Mouse (Mus musculus): Measurements from ENCODE around the gene Esr1. TPM values are rescaled to one million over a fixed set of nuclear protein-coding genes. Genes with fewer than 3 reads are reported as not detected.

Gene Esr1
- polyA plus RNA-seq, 1 experiment, result 3.6 TPM

DNA sequence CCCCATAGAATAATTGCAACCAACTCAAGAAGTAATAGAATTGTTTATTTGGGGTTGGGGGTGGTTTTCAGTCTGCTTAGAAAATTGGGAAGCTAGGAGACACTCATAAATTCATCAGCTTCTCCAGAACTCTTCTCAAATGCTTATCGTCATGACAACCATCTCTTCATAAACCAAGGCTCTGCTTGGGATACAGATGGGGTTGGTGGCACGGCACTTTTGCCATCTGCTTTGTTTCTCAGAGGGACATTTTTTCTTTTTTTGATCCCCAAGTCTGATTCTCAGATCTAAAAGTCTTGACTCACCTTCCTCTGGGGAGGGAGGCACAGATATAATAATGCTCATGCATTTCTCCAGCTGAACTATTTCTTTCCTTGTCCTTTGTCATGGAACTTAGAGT is 313.0 kb downstream of the Esr1 start:
- Histone ChIP-seq H3K27me3 (ENCODE audit: control insufficient read depth, insufficient read depth, low read length) (no peaks in the 10 kb centered on the region), H3K4me1 (ENCODE audit: control insufficient read depth, insufficient read depth, low read length) (no peaks in the 10 kb centered on the region), H3K4me3 (ENCODE audit: control insufficient read depth, low read depth, low read length) (no peak overlapping the region), H3K36me3 (ENCODE audit: control insufficient read depth, insufficient read depth, low read length) (no peaks in the 10 kb centered on the region), H3K27ac (ENCODE audit: control insufficient read depth, insufficient read depth, low read depth, low read length) (no peak overlapping the region)
- TF ChIP-seq POLR2A (IDR thresholded peaks at IDR 0.05; ENCODE audit: control insufficient read depth, low read depth, low read length) (no peak), CTCF (IDR thresholded peaks at IDR 0.05; ENCODE audit: control insufficient read depth, insufficient read depth, insufficient replicate concordance, low read depth, low read length) (no peak)

DNA sequence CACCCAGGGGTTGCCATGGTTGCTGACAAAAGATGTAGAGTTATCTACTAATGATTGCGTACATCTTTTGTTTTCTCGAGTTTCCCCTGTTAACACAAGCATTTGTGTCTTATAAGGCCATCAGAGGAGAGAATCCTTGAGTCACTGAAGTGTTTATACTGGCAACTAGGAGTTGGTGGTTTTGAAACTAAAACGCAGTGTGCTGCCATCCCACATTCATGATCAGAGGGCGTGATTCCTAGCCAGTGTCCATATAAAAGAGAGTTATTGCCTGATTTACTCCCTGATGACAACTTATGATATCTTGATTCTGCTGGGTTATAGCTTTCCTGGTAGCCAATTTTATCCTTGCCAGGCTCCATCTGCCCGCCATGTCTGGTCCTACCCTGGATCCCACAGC is 331.8 kb downstream of the Esr1 start:
- H3K4me1 ChIP-seq (ENCODE audit: control insufficient read depth, insufficient read depth, low read length), result no peaks in the 10 kb centered on the region
- no peak for TF ChIP-seq CTCF (IDR thresholded peaks at IDR 0.05; ENCODE audit: control insufficient read depth, insufficient read depth, insufficient replicate concordance, low read depth, low read length)
- no peak for TF ChIP-seq POLR2A (IDR thresholded peaks at IDR 0.05; ENCODE audit: control insufficient read depth, low read depth, low read length)
- no peaks in the 10 kb centered on the region for H3K27me3 ChIP-seq (ENCODE audit: control insufficient read depth, insufficient read depth, low read length)
- H3K27ac ChIP-seq (ENCODE audit: control insufficient read depth, insufficient read depth, low read depth, low read length), result no peak overlapping the region
- H3K36me3 ChIP-seq (ENCODE audit: control insufficient read depth, insufficient read depth, low read length), result no peaks in the 10 kb centered on the region
- H3K4me3 ChIP-seq (ENCODE audit: control insufficient read depth, low read depth, low read length), result no peak overlapping the region

DNA sequence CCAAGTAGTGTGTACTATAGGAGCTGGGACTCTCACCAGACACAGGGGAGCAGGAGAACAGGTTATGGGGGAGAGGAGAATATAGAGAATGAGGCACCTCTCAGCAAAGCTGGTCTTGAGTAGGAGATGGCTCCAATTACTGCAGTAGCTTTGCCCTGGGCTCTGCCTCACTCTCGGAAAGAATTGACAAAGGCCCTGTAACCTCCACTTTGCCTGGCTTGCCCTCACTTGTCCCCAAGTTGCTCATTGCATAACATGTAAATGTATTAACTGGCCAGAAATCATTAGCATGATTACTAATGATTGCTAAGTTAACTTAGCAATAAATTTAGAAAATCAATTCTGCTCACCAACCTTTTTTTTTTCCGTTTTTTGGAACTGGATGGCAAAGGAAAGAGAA is 333.3 kb downstream of the Esr1 start:
- Histone ChIP-seq H3K36me3 (ENCODE audit: control insufficient read depth, insufficient read depth, low read length) (no peaks in the 10 kb centered on the region), H3K27ac (ENCODE audit: control insufficient read depth, insufficient read depth, low read depth, low read length) (no peak overlapping the region), H3K27me3 (ENCODE audit: control insufficient read depth, insufficient read depth, low read length) (no peaks in the 10 kb centered on the region), H3K4me1 (ENCODE audit: control insufficient read depth, insufficient read depth, low read length) (no peaks in the 10 kb centered on the region), H3K4me3 (ENCODE audit: control insufficient read depth, low read depth, low read length) (no peak overlapping the region)
- TF ChIP-seq POLR2A (IDR thresholded peaks at IDR 0.05; ENCODE audit: control insufficient read depth, low read depth, low read length) (no peak), CTCF (IDR thresholded peaks at IDR 0.05; ENCODE audit: control insufficient read depth, insufficient read depth, insufficient replicate concordance, low read depth, low read length) (no peak)

DNA sequence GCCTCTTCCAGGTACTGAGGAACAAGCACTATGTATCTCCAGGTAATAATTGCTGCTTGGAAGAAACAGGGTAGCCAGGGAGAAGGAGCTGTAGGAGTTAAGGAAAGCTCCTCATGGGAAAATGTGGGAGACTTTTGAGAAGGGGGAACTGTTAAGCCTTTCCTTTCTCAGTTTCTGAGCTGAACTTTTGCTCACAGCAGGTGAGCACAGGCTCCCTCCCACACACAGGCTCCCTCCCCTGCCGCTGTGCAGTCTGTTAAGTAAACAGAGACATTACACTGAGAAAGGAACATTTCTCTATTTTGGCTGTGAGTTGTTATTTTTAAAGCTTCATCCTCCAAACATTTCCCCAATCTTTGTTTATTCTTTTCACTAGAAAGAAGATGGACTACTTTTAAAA is 354.4 kb downstream of the Esr1 start:
- Histone ChIP-seq H3K4me1 (ENCODE audit: control insufficient read depth, insufficient read depth, low read length) (no peaks in the 10 kb centered on the region), H3K36me3 (ENCODE audit: control insufficient read depth, insufficient read depth, low read length) (no peaks in the 10 kb centered on the region), H3K4me3 (ENCODE audit: control insufficient read depth, low read depth, low read length) (no peak overlapping the region), H3K27ac (ENCODE audit: control insufficient read depth, insufficient read depth, low read depth, low read length) (no peak overlapping the region), H3K27me3 (ENCODE audit: control insufficient read depth, insufficient read depth, low read length) (no peaks in the 10 kb centered on the region)
- no peak for TF ChIP-seq POLR2A (IDR thresholded peaks at IDR 0.05; ENCODE audit: control insufficient read depth, low read depth, low read length)
- no peak for TF ChIP-seq CTCF (IDR thresholded peaks at IDR 0.05; ENCODE audit: control insufficient read depth, insufficient read depth, insufficient replicate concordance, low read depth, low read length)

DNA sequence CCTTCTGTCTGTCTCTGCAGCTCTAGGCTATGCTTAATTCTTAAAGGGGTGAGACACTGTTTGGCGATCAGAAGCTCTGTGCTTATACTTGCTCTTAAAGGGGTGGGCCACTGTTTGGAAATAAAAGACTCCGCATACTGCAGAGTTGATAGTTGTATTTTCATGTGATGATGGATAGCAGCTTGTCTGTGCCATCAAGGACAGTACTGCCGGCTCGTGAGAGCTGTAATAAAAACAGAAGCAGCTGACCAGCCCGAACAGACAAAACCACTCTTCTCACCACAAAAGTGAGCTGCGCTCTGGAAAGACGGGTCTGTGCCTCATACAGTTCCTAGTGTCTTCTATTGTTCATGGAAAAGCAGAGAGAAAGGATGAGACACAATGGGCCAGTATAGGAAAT is 359.8 kb downstream of the Esr1 start:
- TF ChIP-seq CTCF (IDR thresholded peaks at IDR 0.05; ENCODE audit: control insufficient read depth, insufficient read depth, insufficient replicate concordance, low read depth, low read length) (no peak), POLR2A (IDR thresholded peaks at IDR 0.05; ENCODE audit: control insufficient read depth, low read depth, low read length) (no peak)
- no peak overlapping the region for H3K4me3 ChIP-seq (ENCODE audit: control insufficient read depth, low read depth, low read length)
- H3K36me3 ChIP-seq (ENCODE audit: control insufficient read depth, insufficient read depth, low read length), result no peaks in the 10 kb centered on the region
- no peaks in the 10 kb centered on the region for H3K4me1 ChIP-seq (ENCODE audit: control insufficient read depth, insufficient read depth, low read length)
- H3K27ac ChIP-seq (ENCODE audit: control insufficient read depth, insufficient read depth, low read depth, low read length), result no peak overlapping the region
- H3K27me3 ChIP-seq (ENCODE audit: control insufficient read depth, insufficient read depth, low read length), result no peaks in the 10 kb centered on the region

DNA sequence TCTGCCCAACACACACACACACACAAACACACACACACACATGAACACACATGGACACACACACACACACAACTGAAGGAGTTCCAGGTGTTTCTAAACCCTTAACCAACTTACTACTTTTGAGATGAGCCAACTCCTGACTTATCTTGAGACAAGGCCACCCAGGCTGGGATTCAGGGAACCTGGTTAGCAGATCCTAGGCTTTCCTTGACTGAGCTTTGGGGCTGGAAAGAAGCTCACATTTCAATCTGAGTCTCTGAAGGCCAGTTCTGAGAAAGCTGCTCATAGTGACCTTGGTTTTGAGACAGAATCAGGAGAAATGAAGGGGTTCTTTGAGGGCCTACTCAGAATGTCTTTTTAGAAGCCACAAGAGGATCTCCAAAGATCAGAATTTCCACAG is 360.2 kb downstream of the Esr1 start:
- Histone ChIP-seq H3K4me1 (ENCODE audit: control insufficient read depth, insufficient read depth, low read length) (no peaks in the 10 kb centered on the region), H3K27me3 (ENCODE audit: control insufficient read depth, insufficient read depth, low read length) (no peaks in the 10 kb centered on the region), H3K27ac (ENCODE audit: control insufficient read depth, insufficient read depth, low read depth, low read length) (no peak overlapping the region), H3K4me3 (ENCODE audit: control insufficient read depth, low read depth, low read length) (no peak overlapping the region), H3K36me3 (ENCODE audit: control insufficient read depth, insufficient read depth, low read length) (no peaks in the 10 kb centered on the region)
- TF ChIP-seq CTCF (IDR thresholded peaks at IDR 0.05; ENCODE audit: control insufficient read depth, insufficient read depth, insufficient replicate concordance, low read depth, low read length) (no peak), POLR2A (IDR thresholded peaks at IDR 0.05; ENCODE audit: control insufficient read depth, low read depth, low read length) (no peak)

DNA sequence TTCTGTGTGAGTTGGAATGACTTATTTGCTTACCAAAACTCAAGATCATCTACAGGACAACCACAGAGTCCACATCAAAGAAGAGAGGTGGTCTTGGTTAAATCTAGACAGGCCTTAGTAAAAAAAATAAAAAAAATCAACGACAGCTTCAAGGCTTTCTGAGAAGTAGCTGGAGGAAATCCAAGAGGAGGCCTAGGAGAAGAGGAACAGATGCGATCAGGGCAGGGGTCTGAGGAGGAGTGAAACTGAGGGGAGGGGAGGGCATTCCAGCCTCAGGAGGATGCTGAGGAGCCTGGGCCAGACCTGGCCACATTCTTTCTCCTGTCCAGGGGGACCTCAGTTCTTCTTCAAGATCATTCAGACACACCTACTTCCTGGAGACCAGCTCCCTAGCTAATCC is 360.6 kb downstream of the Esr1 start:
- H3K36me3 ChIP-seq (ENCODE audit: control insufficient read depth, insufficient read depth, low read length), result no peaks in the 10 kb centered on the region
- TF ChIP-seq POLR2A (IDR thresholded peaks at IDR 0.05; ENCODE audit: control insufficient read depth, low read depth, low read length) (no peak), CTCF (IDR thresholded peaks at IDR 0.05; ENCODE audit: control insufficient read depth, insufficient read depth, insufficient replicate concordance, low read depth, low read length) (no peak)
- H3K27ac ChIP-seq (ENCODE audit: control insufficient read depth, insufficient read depth, low read depth, low read length), result no peak overlapping the region
- no peaks in the 10 kb centered on the region for H3K4me1 ChIP-seq (ENCODE audit: control insufficient read depth, insufficient read depth, low read length)
- no peaks in the 10 kb centered on the region for H3K27me3 ChIP-seq (ENCODE audit: control insufficient read depth, insufficient read depth, low read length)
- H3K4me3 ChIP-seq (ENCODE audit: control insufficient read depth, low read depth, low read length), result no peak overlapping the region

DNA sequence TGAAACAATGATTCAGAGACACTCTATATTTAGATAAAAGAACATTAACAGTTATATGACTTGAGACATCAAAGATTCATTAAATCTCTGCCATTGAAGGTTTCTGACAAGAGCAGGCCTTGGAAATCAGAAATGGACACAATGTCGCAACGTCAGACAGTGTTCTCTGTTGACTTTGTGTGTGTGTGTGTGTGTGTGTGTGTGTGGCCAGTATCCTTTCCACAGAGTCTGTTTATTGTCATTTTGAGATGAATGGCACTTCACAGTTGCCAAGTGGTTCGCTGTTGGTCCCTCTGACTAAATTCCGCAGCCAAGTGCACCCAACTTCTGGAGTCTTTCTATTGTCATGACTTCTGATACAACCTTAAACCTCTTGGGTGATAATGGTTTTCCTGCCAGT is 362.9 kb downstream of the Esr1 start:
- H3K27me3 ChIP-seq (ENCODE audit: control insufficient read depth, insufficient read depth, low read length), result no peaks in the 10 kb centered on the region
- H3K27ac ChIP-seq (ENCODE audit: control insufficient read depth, insufficient read depth, low read depth, low read length), result no peak overlapping the region
- H3K4me3 ChIP-seq (ENCODE audit: control insufficient read depth, low read depth, low read length), result no peak overlapping the region
- H3K36me3 ChIP-seq (ENCODE audit: control insufficient read depth, insufficient read depth, low read length), result no peaks in the 10 kb centered on the region
- TF ChIP-seq CTCF (IDR thresholded peaks at IDR 0.05; ENCODE audit: control insufficient read depth, insufficient read depth, insufficient replicate concordance, low read depth, low read length), result no peak
- H3K4me1 ChIP-seq (ENCODE audit: control insufficient read depth, insufficient read depth, low read length), result no peaks in the 10 kb centered on the region
